Mouse (Mus musculus): ENCODE measurements around the gene Sbf2.
A peak's percentile ranks its signal among the peaks of the same experiment; 100 is the strongest.
"Not testable (repeated sequence)": the region's sequence is repeated elsewhere in the genome, so short reads cannot be mapped to it uniquely, and the experiment has no call there.

The Sbf2 gene

GRCm38 (mm10) chr7:110629892-110630666, 15.4 kb upstream of the Sbf2 start:
- DNase-seq: peak; percentile 93

- DNase-seq: peak; percentile 67
Measured at GRCm38 (mm10) chr7:110628611-110629354, 14.1 kb upstream of the Sbf2 start.

- DNase-seq: no peak
Measured at GRCm38 (mm10) chr7:110628273-110628600, 13.5 kb upstream of the Sbf2 start.

GRCm38 (mm10) chr7:110627486-110628272, 13.0 kb upstream of the Sbf2 start, which contains the start of gene Adm:
Adm (plus strand) TSS chr7:110627661.
- peak; percentile 85 for DNase-seq

GRCm38 (mm10) chr7:110627099-110627482, 12.4 kb upstream of the Sbf2 start:
- DNase-seq: peak; percentile 49

GRCm38 (mm10) chr7:110626186-110627098, 11.7 kb upstream of the Sbf2 start:
- DNase-seq: no peak

- DNase-seq: no peak
Measured at GRCm38 (mm10) chr7:110625489-110625888, 10.8 kb upstream of the Sbf2 start.

GRCm38 (mm10) chr7:110624961-110625360, 10.2 kb upstream of the Sbf2 start:
- no peak for DNase-seq

- no peak for DNase-seq
Measured at GRCm38 (mm10) chr7:110624067-110624466, 9.3 kb upstream of the Sbf2 start.

GRCm38 (mm10) chr7:110619086-110619611, 4.4 kb upstream of the Sbf2 start:
- DNase-seq: no peak

- peak; percentile 45 for DNase-seq
Measured at GRCm38 (mm10) chr7:110615792-110616191, 1.1 kb upstream of the Sbf2 start.

- DNase-seq: peak; percentile 67
Measured at GRCm38 (mm10) chr7:110615151-110615631, 469 bp upstream of the Sbf2 start.

GRCm38 (mm10) chr7:110613381-110614132, 1.2 kb downstream of the Sbf2 start:
- DNase-seq: peak; percentile 52

GRCm38 (mm10) chr7:110606906-110607305, 7.8 kb downstream of the Sbf2 start:
- DNase-seq: no peak

GRCm38 (mm10) chr7:110605476-110605875, 9.2 kb downstream of the Sbf2 start:
- DNase-seq: no peak

- DNase-seq: no peak
Measured at GRCm38 (mm10) chr7:110597141-110597540, 17.6 kb downstream of the Sbf2 start.

- not testable (repeated sequence) for DNase-seq
Measured at GRCm38 (mm10) chr7:110593991-110594390, 20.7 kb downstream of the Sbf2 start.

GRCm38 (mm10) chr7:110587721-110588120, 27.0 kb downstream of the Sbf2 start:
- DNase-seq: no peak

GRCm38 (mm10) chr7:110585250-110585649, 29.5 kb downstream of the Sbf2 start:
- DNase-seq: no peak

GRCm38 (mm10) chr7:110584159-110584558, 30.6 kb downstream of the Sbf2 start:
- DNase-seq: no peak

- DNase-seq: no peak
Measured at GRCm38 (mm10) chr7:110583705-110584104, 31.0 kb downstream of the Sbf2 start.

All from embryo, embryonic 11 days (tissue).